Mouse (Mus musculus): ENCODE results near the gene Hpn. TPM values are rescaled to one million over a fixed set of nuclear protein-coding genes. Genes with fewer than 3 reads are reported as not detected.

The Hpn gene
- polyA plus RNA-seq, 1 experiment from 2014 or later: 2.0 TPM

GRCm38 (mm10) chr7:31118486-31118885 is 3.4 kb upstream of the Hpn start:
- Histone ChIP-seq H3K9me3 (ENCODE audit: control insufficient read depth, low read length) (no peaks in the 10 kb centered on the region), H3K4me2 (ENCODE audit: low read length) (no peak overlapping the region), H3K27me3 (ENCODE audit: control insufficient read depth, insufficient read depth, low read length) (no peaks in the 10 kb centered on the region), H3K36me3 (ENCODE audit: control insufficient read depth, insufficient read depth, low read length) (no peaks in the 10 kb centered on the region), H3K4me3 (ENCODE audit: control insufficient read depth in 1 of 2, insufficient read depth in 1 of 2, low read depth in 1 of 2, low read length in 2 of 2) (no peak overlapping the region), H3K4me1 (ENCODE audit: control insufficient read depth in 2 of 2, insufficient read depth in 2 of 2, low read length in 2 of 2) (peaks cover 11 to 17% of the 10 kb centered on the region in 2 experiments), H3K9ac (ENCODE audit: low read length) (no peak overlapping the region; the same call in 1 of the 2 replicates), H3K27ac (replicated peaks in 1 of 2; ENCODE audit: control insufficient read depth in 1 of 2, insufficient read depth in 1 of 2, low read depth in 2 of 2, low read length in 2 of 2) (no peak overlapping the region)
- ATAC-seq (ENCODE audit: insufficient number of reproducible peaks, insufficient read depth, low FRiP score, low read depth): no peak
- WGBS: 59% methylated on average over 7 of the region's 7 CpGs

- no peaks in the 10 kb centered on the region for H3K36me3 ChIP-seq (ENCODE audit: control insufficient read depth, insufficient read depth, low read length)
- ATAC-seq (ENCODE audit: insufficient number of reproducible peaks, insufficient read depth, low FRiP score, low read depth): no peak
- H3K9me3 ChIP-seq (ENCODE audit: control insufficient read depth, low read length): no peaks in the 10 kb centered on the region
- no peaks in the 10 kb centered on the region for H3K27me3 ChIP-seq (ENCODE audit: control insufficient read depth, insufficient read depth, low read length)
- H3K4me3 ChIP-seq (ENCODE audit: control insufficient read depth in 1 of 2, insufficient read depth in 1 of 2, low read depth in 1 of 2, low read length in 2 of 2): no peak overlapping the region
- no peak overlapping the region for H3K9ac ChIP-seq (ENCODE audit: low read length)
- H3K4me2 ChIP-seq (ENCODE audit: low read length): no peak overlapping the region
- H3K27ac ChIP-seq (replicated peaks in 1 of 2; ENCODE audit: control insufficient read depth in 1 of 2, insufficient read depth in 1 of 2, low read depth in 2 of 2, low read length in 2 of 2): no peak overlapping the region
- peaks cover 11 to 17% of the 10 kb centered on the region in 2 experiments for H3K4me1 ChIP-seq (ENCODE audit: control insufficient read depth in 2 of 2, insufficient read depth in 2 of 2, low read length in 2 of 2)
- WGBS: 90% methylated on average over 11 of the region's 11 CpGs
Measured at GRCm38 (mm10) chr7:31117465-31117864, 2.4 kb upstream of the Hpn start.

GRCm38 (mm10) chr7:31116721-31117145 is 1.6 kb upstream of the Hpn start:
- Histone ChIP-seq H3K4me2 (ENCODE audit: low read length) (no peak overlapping the region), H3K4me1 (ENCODE audit: control insufficient read depth in 2 of 2, insufficient read depth in 2 of 2, low read length in 2 of 2) (peaks cover 14 to 18% of the 10 kb centered on the region in 2 experiments), H3K9ac (ENCODE audit: low read length) (no peak overlapping the region), H3K27me3 (ENCODE audit: control insufficient read depth, insufficient read depth, low read length) (no peaks in the 10 kb centered on the region), H3K36me3 (ENCODE audit: control insufficient read depth, insufficient read depth, low read length) (no peaks in the 10 kb centered on the region), H3K4me3 (ENCODE audit: control insufficient read depth in 1 of 2, insufficient read depth in 1 of 2, low read depth in 1 of 2, low read length in 2 of 2) (no peak overlapping the region), H3K9me3 (ENCODE audit: control insufficient read depth, low read length) (no peaks in the 10 kb centered on the region), H3K27ac (replicated peaks in 1 of 2; ENCODE audit: control insufficient read depth in 1 of 2, insufficient read depth in 1 of 2, low read depth in 2 of 2, low read length in 2 of 2) (no peak overlapping the region; a peak in 1 of 4 replicates)
- no peak for ATAC-seq (ENCODE audit: insufficient number of reproducible peaks, insufficient read depth, low FRiP score, low read depth)
- 47% methylated on average over 12 of the region's 16 CpGs for WGBS

GRCm38 (mm10) chr7:31115587-31116043 is 525 bp upstream of the Hpn start:
- H3K4me1 ChIP-seq (ENCODE audit: control insufficient read depth in 2 of 2, insufficient read depth in 2 of 2, low read length in 2 of 2): peaks cover 14 to 25% of the 10 kb centered on the region in 2 experiments
- 14% methylated on average over 17 of the region's 17 CpGs for WGBS
- ATAC-seq (ENCODE audit: insufficient number of reproducible peaks, insufficient read depth, low FRiP score, low read depth): peak; percentile 77
- H3K9me3 ChIP-seq (ENCODE audit: control insufficient read depth, low read length): no peaks in the 10 kb centered on the region
- no peaks in the 10 kb centered on the region for H3K36me3 ChIP-seq (ENCODE audit: control insufficient read depth, insufficient read depth, low read length)
- H3K9ac ChIP-seq (ENCODE audit: low read length): peak overlapping the region; percentile 53; the same call in 1 of the 2 replicates
- H3K4me3 ChIP-seq (ENCODE audit: control insufficient read depth in 1 of 2, insufficient read depth in 1 of 2, low read depth in 1 of 2, low read length in 2 of 2): no peak overlapping the region
- peak overlapping the region; percentile 60 to 74 for H3K27ac ChIP-seq (replicated peaks in 1 of 2; ENCODE audit: control insufficient read depth in 1 of 2, insufficient read depth in 1 of 2, low read depth in 2 of 2, low read length in 2 of 2)
- H3K27me3 ChIP-seq (ENCODE audit: control insufficient read depth, insufficient read depth, low read length): no peaks in the 10 kb centered on the region
- H3K4me2 ChIP-seq (ENCODE audit: low read length): peak overlapping the region; percentile 27

- Histone ChIP-seq H3K27me3 (ENCODE audit: control insufficient read depth, insufficient read depth, low read length) (no peaks in the 10 kb centered on the region), H3K4me3 (ENCODE audit: control insufficient read depth in 1 of 2, insufficient read depth in 1 of 2, low read depth in 1 of 2, low read length in 2 of 2) (no peak overlapping the region), H3K4me1 (ENCODE audit: control insufficient read depth in 2 of 2, insufficient read depth in 2 of 2, low read length in 2 of 2) (peaks cover 14 to 25% of the 10 kb centered on the region in 2 experiments), H3K36me3 (ENCODE audit: control insufficient read depth, insufficient read depth, low read length) (no peaks in the 10 kb centered on the region), H3K27ac (replicated peaks in 1 of 2; ENCODE audit: control insufficient read depth in 1 of 2, insufficient read depth in 1 of 2, low read depth in 2 of 2, low read length in 2 of 2) (no peak overlapping the region), H3K9me3 (ENCODE audit: control insufficient read depth, low read length) (no peaks in the 10 kb centered on the region), H3K4me2 (ENCODE audit: low read length) (no peak overlapping the region), H3K9ac (ENCODE audit: low read length) (no peak overlapping the region)
- 69% methylated on average over 10 of the region's 10 CpGs for WGBS
- no peak for ATAC-seq (ENCODE audit: insufficient number of reproducible peaks, insufficient read depth, low FRiP score, low read depth)
Measured at GRCm38 (mm10) chr7:31114646-31115045, 444 bp downstream of the Hpn start.

GRCm38 (mm10) chr7:31113800-31114199 is 1.3 kb downstream of the Hpn start:
- H3K9me3 ChIP-seq (ENCODE audit: control insufficient read depth, low read length): no peaks in the 10 kb centered on the region
- no peak overlapping the region for H3K27ac ChIP-seq (replicated peaks in 1 of 2; ENCODE audit: control insufficient read depth in 1 of 2, insufficient read depth in 1 of 2, low read depth in 2 of 2, low read length in 2 of 2)
- H3K4me1 ChIP-seq (ENCODE audit: control insufficient read depth in 2 of 2, insufficient read depth in 2 of 2, low read length in 2 of 2): peaks cover 16 to 32% of the 10 kb centered on the region in 2 experiments
- no peak overlapping the region for H3K4me3 ChIP-seq (ENCODE audit: control insufficient read depth in 1 of 2, insufficient read depth in 1 of 2, low read depth in 1 of 2, low read length in 2 of 2)
- H3K4me2 ChIP-seq (ENCODE audit: low read length): no peak overlapping the region
- no peaks in the 10 kb centered on the region for H3K27me3 ChIP-seq (ENCODE audit: control insufficient read depth, insufficient read depth, low read length)
- no peak overlapping the region for H3K9ac ChIP-seq (ENCODE audit: low read length)
- no peaks in the 10 kb centered on the region for H3K36me3 ChIP-seq (ENCODE audit: control insufficient read depth, insufficient read depth, low read length)
- 82% methylated on average over 6 of the region's 6 CpGs for WGBS
- no peak for ATAC-seq (ENCODE audit: insufficient number of reproducible peaks, insufficient read depth, low FRiP score, low read depth)

GRCm38 (mm10) chr7:31112036-31112435 is 3.1 kb downstream of the Hpn start:
- Histone ChIP-seq H3K9me3 (ENCODE audit: control insufficient read depth, low read length) (no peaks in the 10 kb centered on the region), H3K4me1 (ENCODE audit: control insufficient read depth in 2 of 2, insufficient read depth in 2 of 2, low read length in 2 of 2) (peaks cover 17 to 33% of the 10 kb centered on the region in 2 experiments), H3K27ac (replicated peaks in 1 of 2; ENCODE audit: control insufficient read depth in 1 of 2, insufficient read depth in 1 of 2, low read depth in 2 of 2, low read length in 2 of 2) (peak overlapping the region; percentile 17 to 42; a peak in 3 of 4 replicates), H3K9ac (ENCODE audit: low read length) (no peak overlapping the region), H3K36me3 (ENCODE audit: control insufficient read depth, insufficient read depth, low read length) (no peaks in the 10 kb centered on the region), H3K4me3 (ENCODE audit: control insufficient read depth in 1 of 2, insufficient read depth in 1 of 2, low read depth in 1 of 2, low read length in 2 of 2) (no peak overlapping the region), H3K27me3 (ENCODE audit: control insufficient read depth, insufficient read depth, low read length) (no peaks in the 10 kb centered on the region), H3K4me2 (ENCODE audit: low read length) (no peak overlapping the region)
- 40% methylated on average over 4 of the region's 4 CpGs for WGBS
- ATAC-seq (ENCODE audit: insufficient number of reproducible peaks, insufficient read depth, low FRiP score, low read depth): no peak

GRCm38 (mm10) chr7:31110861-31111385 is 4.2 kb downstream of the Hpn start:
- H3K4me1 ChIP-seq (ENCODE audit: control insufficient read depth in 2 of 2, insufficient read depth in 2 of 2, low read length in 2 of 2): peaks cover 16 to 31% of the 10 kb centered on the region in 2 experiments
- no peaks in the 10 kb centered on the region for H3K36me3 ChIP-seq (ENCODE audit: control insufficient read depth, insufficient read depth, low read length)
- no peak overlapping the region for H3K4me2 ChIP-seq (ENCODE audit: low read length)
- H3K4me3 ChIP-seq (ENCODE audit: control insufficient read depth in 1 of 2, insufficient read depth in 1 of 2, low read depth in 1 of 2, low read length in 2 of 2): no peak overlapping the region
- no peak for ATAC-seq (ENCODE audit: insufficient number of reproducible peaks, insufficient read depth, low FRiP score, low read depth)
- WGBS: 73% methylated on average over 15 of the region's 15 CpGs
- H3K27me3 ChIP-seq (ENCODE audit: control insufficient read depth, insufficient read depth, low read length): no peaks in the 10 kb centered on the region
- no peaks in the 10 kb centered on the region for H3K9me3 ChIP-seq (ENCODE audit: control insufficient read depth, low read length)
- no peak overlapping the region for H3K9ac ChIP-seq (ENCODE audit: low read length)
- H3K27ac ChIP-seq (replicated peaks in 1 of 2; ENCODE audit: control insufficient read depth in 1 of 2, insufficient read depth in 1 of 2, low read depth in 2 of 2, low read length in 2 of 2): no peak overlapping the region
